In the genomic region with DNA sequence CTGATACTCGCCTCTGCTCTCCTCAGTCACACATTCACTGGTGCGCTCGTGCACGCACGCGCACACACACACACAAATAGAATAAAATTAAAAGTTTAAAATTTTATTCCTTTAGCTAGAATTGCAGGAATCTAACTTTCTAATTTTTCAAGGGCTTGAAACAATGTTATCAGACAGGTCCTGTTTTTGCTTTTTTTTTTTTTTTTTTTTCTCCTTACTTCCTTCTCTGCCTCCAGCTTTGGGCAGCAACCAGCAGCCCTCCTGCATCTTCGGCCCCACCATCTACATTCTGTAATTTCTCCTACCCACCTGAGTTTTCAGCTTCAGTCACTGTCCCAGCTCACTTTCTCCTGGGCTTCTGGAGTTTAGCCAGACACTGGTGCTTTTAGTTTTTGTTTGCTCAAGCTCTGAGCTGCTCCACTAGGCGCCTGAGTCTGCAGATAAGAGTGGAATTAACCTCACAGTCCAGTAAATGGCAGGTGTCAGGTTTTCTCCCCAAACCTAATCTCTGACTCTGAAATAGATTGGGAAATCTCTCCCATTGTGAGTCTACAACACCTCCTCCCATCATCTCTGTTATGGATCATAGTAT, we compare ENCODE assay signal across 22 mouse cellular contexts. TPM values are rescaled to one million over a fixed set of nuclear protein-coding genes. Genes with fewer than 3 reads are reported as not detected.
DNase-seq lines count a peak whose midpoint lies in the region; ATAC-seq and TF ChIP-seq lines count a peak whose summit lies in the region.
"Had no signal": no experiment of that assay in that cellular context is flagged by ENCODE, and none has a peak within 500 bp of the region (broad histone marks: within the 10 kb centered on the region; RNA-seq: fewer than 3 reads in every experiment).

No protein-coding gene starts in this region.

- peaks cover 4% of the 10 kb centered on the region for H3K36me3 ChIP-seq in liver, embryonic 16.5 days (ENCODE audit: control insufficient read depth, insufficient read depth)
- H3K36me3 ChIP-seq in liver, postnatal 0 days (replicated peaks; ENCODE audit: insufficient read depth, low read length) = peaks cover 17% of the 10 kb centered on the region

- H3K27me3 ChIP-seq in liver, embryonic 16.5 days (ENCODE audit: control insufficient read depth, insufficient read depth, low read depth, low read length) = no peaks in the 10 kb centered on the region
- H3K27me3 ChIP-seq in liver, postnatal 0 days (ENCODE audit: insufficient read depth, low read length) = no peaks in the 10 kb centered on the region
- H3K27me3 ChIP-seq: forebrain, embryonic 15.5 days; liver, embryonic 13.5 days; megakaryocyte, embryonic 14.5 days had no signal

- no peak overlapping the region for H3K9ac ChIP-seq in liver, embryonic 16.5 days (ENCODE audit: low read depth, low read length)
- no peak overlapping the region for H3K9ac ChIP-seq in liver, postnatal 0 days (replicated peaks)
- H3K9ac ChIP-seq: forebrain, embryonic 15.5 days; liver, embryonic 13.5 days had no signal

- H3K4me2 ChIP-seq in liver, embryonic 16.5 days (ENCODE audit: low read depth, low read length) = no peak overlapping the region
- H3K4me2 ChIP-seq in liver, postnatal 0 days (ENCODE audit: low read depth, low read length) = no peak overlapping the region
- H3K4me2 ChIP-seq: forebrain, embryonic 15.5 days; liver, embryonic 13.5 days had no signal

- peak; percentile 58 for ATAC-seq in liver, embryonic 16.5 days (ENCODE audit: low read depth)
- no peak for ATAC-seq in liver, postnatal 0 days
- ATAC-seq: forebrain, embryonic 15.5 days; hindbrain, embryonic 16.5 days had no signal

- no peak for TF ChIP-seq EP300 in liver, postnatal 0 days (IDR thresholded peaks at IDR 0.05; ENCODE audit: low read depth)

- no peak overlapping the region for H3K27ac ChIP-seq in liver, embryonic 16.5 days (ENCODE audit: low read length)
- H3K27ac ChIP-seq in liver, postnatal 0 days (ENCODE audit: low read depth) = 0 out of 2 replicates have a peak overlapping the region, but pooled peaks have one; percentile 3
- H3K27ac ChIP-seq: embryonic facial prominence, embryonic 10.5 days; forebrain, embryonic 15.5 days; hindbrain, embryonic 10.5 days; kidney, postnatal 0 days; limb, embryonic 10.5 days; liver, embryonic 13.5 days had no signal

- TF ChIP-seq CTCF in liver, postnatal 0 days (IDR thresholded peaks at IDR 0.05; ENCODE audit: low read depth) = no peak

- DNase-seq in liver = no peak
- no peak for DNase-seq in liver, postnatal 0 days
- DNase-seq in lung, postnatal 25 days (ENCODE audit: low spot score) = peak; percentile 47
- peak; percentile 33 for DNase-seq in yolk sac, embryonic 10.5 days (ENCODE audit: low spot score)
- no peak for DNase-seq in adrenal gland, adult (ENCODE audit: inconsistent age in 2 of 2, low spot score in 1 of 2)
- DNase-seq in embryo, embryonic 10 days (ENCODE audit: low spot score) = no peak
- DNase-seq: adrenal gland, postnatal 25 days; cerebellum, adult 9-10 months; kidney, adult 11 months; liver, embryonic 13.5 days; midbrain, embryonic 14.5 days; retina, postnatal 1 day; right cerebral cortex, postnatal 25 days; thymus, postnatal 25 days had no signal

- WGBS in liver, embryonic 16.5 days (ENCODE audit: insufficient replicate concordance) = 67% methylated on average over 8 of the region's 8 CpGs
- WGBS in liver, postnatal 0 days (ENCODE audit: insufficient replicate concordance) = 67% methylated on average over 8 of the region's 8 CpGs

- no peaks in the 10 kb centered on the region for H3K9me3 ChIP-seq in liver, embryonic 16.5 days (replicated peaks; ENCODE audit: control insufficient read depth, low read length)
- H3K9me3 ChIP-seq in liver, postnatal 0 days (ENCODE audit: low read length) = no peaks in the 10 kb centered on the region
- H3K9me3 ChIP-seq: embryonic facial prominence, embryonic 10.5 days; forebrain, embryonic 15.5 days; hindbrain, embryonic 10.5 days; limb, embryonic 10.5 days; liver, embryonic 13.5 days; megakaryocyte, embryonic 14.5 days had no signal

- H3K4me1 ChIP-seq in liver, embryonic 16.5 days (ENCODE audit: control insufficient read depth, low read depth, low read length) = peaks cover 5% of the 10 kb centered on the region
- H3K4me1 ChIP-seq in liver, postnatal 0 days (ENCODE audit: insufficient read depth) = peaks cover 5% of the 10 kb centered on the region; the same call in 1 of the 2 replicates
- H3K4me1 ChIP-seq: forebrain, embryonic 15.5 days had no signal

- no peak overlapping the region for H3K4me3 ChIP-seq in liver, embryonic 16.5 days (ENCODE audit: low read depth, low read length)
- no peak overlapping the region for H3K4me3 ChIP-seq in liver, postnatal 0 days (ENCODE audit: low read depth, low read length)
- H3K4me3 ChIP-seq: embryonic facial prominence, embryonic 10.5 days; forebrain, embryonic 15.5 days; hindbrain, embryonic 10.5 days; limb, embryonic 10.5 days; liver, embryonic 13.5 days; megakaryocyte, embryonic 14.5 days had no signal

RNA-seq across cellular contexts. Expression of a gene that starts 3.9 kb away (rescaled TPM):
- 4.6 and 5.3 TPM in 2 replicates for polyA plus RNA-seq in liver, embryonic 16.5 days (2015; fragmentation: Nextera tagmentation; extraction: Ambion mirVana)
- polyA plus RNA-seq in liver, postnatal 0 days (2015; fragmentation: Nextera tagmentation; extraction: Ambion mirVana) = 36.5 and 37.8 TPM in 2 replicates

RNA-seq across cellular contexts. Expression of a gene that starts 11.5 kb away (rescaled TPM):
- 15.9 and 19.3 TPM in 2 replicates for polyA plus RNA-seq in liver, embryonic 16.5 days (2015; fragmentation: Nextera tagmentation; extraction: Ambion mirVana)
- polyA plus RNA-seq in liver, postnatal 0 days (2015; fragmentation: Nextera tagmentation; extraction: Ambion mirVana) = 22.6 and 25.4 TPM in 2 replicates

RNA-seq across cellular contexts. Expression of a gene that starts 14.7 kb away (rescaled TPM):
- 33.8 and 34.2 TPM in 2 replicates for polyA plus RNA-seq in liver, embryonic 16.5 days (2015; fragmentation: Nextera tagmentation; extraction: Ambion mirVana)
- polyA plus RNA-seq in liver, postnatal 0 days (2015; fragmentation: Nextera tagmentation; extraction: Ambion mirVana) = 57.9 and 61.7 TPM in 2 replicates

RNA-seq across cellular contexts. Expression of a gene that starts 33.8 kb away (rescaled TPM):
- polyA plus RNA-seq in liver, embryonic 16.5 days (2015; fragmentation: Nextera tagmentation; extraction: Ambion mirVana) = 5.3 and 5.8 TPM in 2 replicates
- 5.6 and 7.0 TPM in 2 replicates for polyA plus RNA-seq in liver, postnatal 0 days (2015; fragmentation: Nextera tagmentation; extraction: Ambion mirVana)

RNA-seq across cellular contexts. Expression of a gene that starts 52.7 kb away (rescaled TPM):
- 0.09 and 0.13 TPM in 2 replicates for polyA plus RNA-seq in liver, embryonic 16.5 days (2015; fragmentation: Nextera tagmentation; extraction: Ambion mirVana)
- 0.15 and 0.22 TPM in 2 replicates for polyA plus RNA-seq in liver, postnatal 0 days (2015; fragmentation: Nextera tagmentation; extraction: Ambion mirVana)

Comparison
In these comparisons a context has a peak if more than half of its experiments do, and no peak if none do; other contexts are left out.
1. DNase-seq: peak in lung, postnatal 25 days (single experiment) and yolk sac, embryonic 10.5 days (single experiment); none in liver (single experiment), liver, postnatal 0 days (single experiment), adrenal gland, adult (0 of 2) and embryo, embryonic 10 days (single experiment).